Mouse (Mus musculus) adrenal gland, postnatal 0 days (tissue): ENCODE data around the gene Gm20594. TPM values are rescaled to one million over a fixed set of nuclear protein-coding genes. Genes with fewer than 3 reads are reported as not detected.

ENCODE experiments used
- polyA plus RNA-seq: library from polyadenylated mRNA; unstranded; fragments of >200 nt; fragmentation: Nextera tagmentation; extraction: Ambion mirVana; gene quantifications from 2 replicates; pipeline ENCODE4 v1.2.1, GENCODE M21; 2015

The Gm20594 gene
- polyA plus RNA-seq: not detected in 2 replicates

GRCm38 (mm10) chr6:79817616-79818015, at the start of gene Gm20594:
TSS of gene Gm20594 (plus strand) at chr6:79817916.

Other genes with a start within 250 kb of the Gm20594 start
- 1.3 and 1.7 TPM in 2 replicates for gene Lrrtm4, start 201.0 kb downstream of the Gm20594 start, polyA plus RNA-seq